Mouse (Mus musculus) R1 (cell line): Measurements from ENCODE around the gene Tarbp1.
A peak's percentile ranks its signal among the peaks of the same experiment; 100 is the strongest.

ENCODE experiments used
- DNase-seq: peaks from one replicate; pipeline ENCODE4 v3.0.0-alpha.2; 2018; ENCODE audit warnings: low read depth, low spot score

Gene Tarbp1

GRCm38 (mm10) chr8:126474299-126475187 is at the start of gene Tarbp1:
TSS of gene Tarbp1 (minus strand) at chr8:126475065.
- DNase-seq = peak; percentile 90

GRCm38 (mm10) chr8:126524233-126524985 is 49.5 kb upstream of the Tarbp1 start:
- DNase-seq = no peak

DNA sequence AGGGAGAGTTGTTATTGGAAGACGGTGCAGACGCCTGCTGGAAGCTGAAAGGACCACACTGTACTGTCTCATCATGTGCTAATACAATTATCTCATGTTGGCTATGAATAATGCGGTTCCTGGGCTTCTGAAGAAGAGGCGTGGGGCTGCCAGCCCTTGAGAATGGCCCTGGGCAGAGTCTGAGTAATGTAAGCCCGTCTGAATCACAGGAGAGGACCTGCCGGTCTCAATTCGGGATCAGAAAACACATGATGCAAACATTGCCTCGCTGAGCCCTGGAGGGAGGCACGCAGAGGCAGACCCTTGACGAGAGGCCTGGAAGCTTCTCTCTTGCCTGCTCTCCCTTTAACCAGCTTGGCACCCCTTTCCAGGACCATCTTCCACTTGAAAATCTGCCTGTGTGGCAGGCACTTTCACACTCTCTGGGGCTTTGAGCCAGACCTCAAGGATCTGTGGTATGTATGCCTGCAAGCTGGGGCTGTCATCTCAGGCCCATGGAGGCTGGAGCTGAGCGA is 48.3 kb upstream of the Tarbp1 start:
- no peak for DNase-seq

GRCm38 (mm10) chr8:126519447-126519975 is 44.6 kb upstream of the Tarbp1 start:
- DNase-seq = peak; percentile 61

GRCm38 (mm10) chr8:126516620-126517577 is 42.0 kb upstream of the Tarbp1 start:
- peak; percentile 53 for DNase-seq

GRCm38 (mm10) chr8:126514011-126514964 is 39.4 kb upstream of the Tarbp1 start:
- no peak for DNase-seq

DNA sequence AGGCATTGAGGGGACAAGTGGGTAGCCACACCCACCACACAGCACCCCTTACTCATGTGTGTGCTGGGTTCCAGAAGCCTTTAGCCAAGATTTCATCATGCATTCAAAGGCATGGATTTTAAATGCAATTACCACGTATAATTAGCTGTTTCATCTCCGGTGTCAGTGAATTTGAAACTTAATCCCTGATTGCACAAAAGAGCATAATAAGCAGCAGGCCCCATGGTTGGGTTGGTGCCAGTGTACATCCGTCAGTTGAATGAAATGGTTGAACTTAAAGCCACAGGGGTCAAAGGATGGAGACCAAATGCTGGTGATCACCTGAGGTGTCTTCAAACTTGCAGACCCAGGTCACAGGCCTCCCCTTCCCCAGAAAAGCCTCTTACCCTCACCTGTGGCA is 36.0 kb upstream of the Tarbp1 start:
- DNase-seq = no peak

DNA sequence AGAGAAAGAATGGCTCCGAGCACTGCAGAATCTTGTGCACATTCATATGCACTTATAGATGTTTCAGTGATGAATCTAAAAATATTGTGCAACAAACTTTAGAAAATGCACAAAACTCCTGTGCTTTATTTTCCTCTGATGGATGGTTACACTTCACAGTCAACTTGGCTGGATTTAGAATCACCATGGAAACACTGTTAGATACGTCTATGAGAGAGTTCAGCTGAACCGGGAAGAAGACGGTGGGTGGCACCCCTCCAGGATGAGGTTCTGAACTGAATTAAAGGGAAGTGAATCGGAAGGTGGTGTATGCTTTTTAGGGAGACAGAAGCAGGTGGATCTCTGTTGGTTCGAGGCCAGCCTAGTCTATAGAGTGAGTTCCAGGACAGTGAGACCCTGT is 34.8 kb upstream of the Tarbp1 start:
- no peak for DNase-seq

DNA sequence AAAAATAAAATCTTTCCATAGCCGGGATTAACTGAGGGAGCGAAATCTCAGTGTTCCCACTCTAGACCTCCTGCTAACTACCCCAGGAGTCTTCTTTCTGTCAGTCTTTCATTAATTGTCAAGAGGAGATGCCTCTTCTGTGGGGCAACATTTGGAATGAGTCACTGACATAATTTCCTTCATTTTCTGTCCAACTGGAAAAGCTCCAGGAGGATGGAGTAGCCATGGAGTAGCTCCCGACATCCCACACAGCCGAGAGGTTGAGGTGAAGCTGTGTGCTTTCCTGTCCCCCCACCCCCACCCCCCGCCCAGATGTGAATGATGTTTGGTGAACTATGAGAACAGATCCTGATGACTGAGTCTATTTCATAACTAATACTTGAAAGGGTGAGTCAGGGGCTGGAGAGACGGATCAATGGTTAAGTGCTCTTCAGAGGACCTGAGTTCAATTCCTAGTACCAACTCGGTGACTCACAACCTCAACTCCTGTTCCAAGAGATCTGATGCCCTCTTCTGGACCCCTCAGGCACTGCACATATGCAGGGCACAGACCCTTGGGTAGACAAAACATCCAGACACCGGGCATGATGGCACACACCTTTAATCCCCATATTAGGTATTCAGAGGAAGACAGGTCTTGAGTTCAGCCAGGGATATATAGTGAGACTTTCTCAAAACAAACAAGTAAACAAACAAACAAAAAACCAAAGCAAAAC is 34.2 kb upstream of the Tarbp1 start:
- DNase-seq = peak; percentile 62

DNA sequence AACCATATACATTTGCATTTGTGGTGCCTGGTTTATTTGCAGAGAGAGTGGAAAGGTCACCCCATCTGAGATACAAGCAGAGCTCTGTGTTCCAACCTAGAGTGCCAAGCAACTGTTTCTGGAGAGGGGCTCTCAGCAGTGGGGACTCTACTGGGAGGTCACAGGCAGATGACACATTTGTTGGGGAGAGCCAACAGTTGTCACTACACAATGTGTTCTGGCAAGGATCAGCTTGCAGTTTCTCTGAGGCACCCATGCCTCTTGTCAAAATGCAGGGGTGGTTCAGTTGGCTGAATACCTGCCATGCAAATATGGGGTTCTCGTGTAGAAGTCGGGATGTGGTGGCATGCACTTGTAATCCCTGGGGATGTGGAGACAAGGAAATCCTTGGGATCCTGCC is 33.4 kb upstream of the Tarbp1 start:
- no peak for DNase-seq

DNA sequence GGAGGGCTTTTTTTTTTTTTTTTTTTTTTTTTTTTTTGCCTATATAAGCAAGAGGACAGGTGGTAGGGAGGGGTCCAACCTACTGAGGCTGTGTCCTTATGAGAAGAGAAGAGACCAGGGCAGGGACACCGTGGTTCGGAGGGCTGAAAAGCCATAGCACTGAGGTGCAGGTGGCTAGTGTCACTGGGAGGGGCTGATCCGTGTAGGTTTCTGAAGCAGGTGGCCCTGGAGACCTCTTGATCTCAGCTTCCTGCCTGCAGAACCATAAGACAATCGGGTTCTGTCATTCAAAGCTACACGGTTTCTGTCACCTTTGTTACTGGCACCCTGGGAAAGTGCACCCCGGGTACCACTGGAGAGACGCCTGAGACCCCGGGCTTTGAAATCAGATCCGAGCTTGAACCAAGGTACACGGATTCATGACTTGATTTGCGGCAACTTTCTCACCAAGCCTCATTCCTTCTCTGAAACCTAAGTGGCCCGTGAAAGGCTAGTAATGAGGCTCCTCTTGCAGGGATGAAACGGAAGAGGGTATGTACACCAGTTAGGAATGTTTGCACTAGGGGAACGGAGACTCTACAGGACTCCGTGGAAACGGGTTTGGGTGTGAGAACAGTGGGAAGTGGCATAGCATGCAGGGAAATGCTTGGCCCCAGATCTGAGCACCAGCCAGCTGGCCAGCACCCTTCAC is 29.8 kb upstream of the Tarbp1 start:
- no peak for DNase-seq

DNA sequence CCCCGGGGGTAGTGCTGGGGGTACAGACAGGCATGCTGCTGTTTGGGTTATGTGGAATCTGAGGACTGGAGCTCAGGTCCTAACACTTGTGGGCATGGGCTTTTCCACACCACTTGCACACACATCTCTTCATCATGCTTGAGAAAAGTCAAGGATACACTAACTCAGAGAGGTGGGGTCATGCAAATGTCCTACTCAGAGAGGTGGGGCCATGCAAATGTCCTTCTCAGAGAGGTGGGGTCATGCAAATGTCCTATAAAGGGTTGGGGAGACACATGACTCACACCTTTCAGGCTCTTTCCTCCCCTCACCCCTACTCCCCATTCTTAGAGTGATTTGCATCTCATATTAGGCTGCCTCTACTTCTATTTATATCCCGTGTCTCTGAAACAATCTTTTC is 27.9 kb upstream of the Tarbp1 start:
- DNase-seq = peak; percentile 72

GRCm38 (mm10) chr8:126499371-126499770 is 24.5 kb upstream of the Tarbp1 start:
- no peak for DNase-seq

DNA sequence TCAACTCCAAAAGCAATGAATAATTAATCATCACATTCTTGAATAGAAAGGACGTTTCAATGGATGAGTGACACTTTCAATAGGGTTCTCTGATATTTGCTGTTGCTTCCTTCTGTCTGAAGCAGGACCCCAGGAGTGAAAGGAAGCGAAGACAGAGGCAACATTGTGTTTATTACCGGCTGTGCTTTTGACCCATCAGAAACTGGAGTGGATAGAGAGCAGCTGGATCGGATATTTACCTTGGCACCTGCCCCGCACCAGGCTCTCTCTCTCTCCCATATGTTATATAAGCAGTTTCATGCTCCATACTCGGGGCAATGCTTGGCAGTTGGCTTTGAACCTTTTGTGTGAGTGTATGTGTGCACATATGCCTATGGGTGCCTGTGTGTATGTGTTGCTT is 23.6 kb upstream of the Tarbp1 start:
- peak; percentile 36 for DNase-seq

DNA sequence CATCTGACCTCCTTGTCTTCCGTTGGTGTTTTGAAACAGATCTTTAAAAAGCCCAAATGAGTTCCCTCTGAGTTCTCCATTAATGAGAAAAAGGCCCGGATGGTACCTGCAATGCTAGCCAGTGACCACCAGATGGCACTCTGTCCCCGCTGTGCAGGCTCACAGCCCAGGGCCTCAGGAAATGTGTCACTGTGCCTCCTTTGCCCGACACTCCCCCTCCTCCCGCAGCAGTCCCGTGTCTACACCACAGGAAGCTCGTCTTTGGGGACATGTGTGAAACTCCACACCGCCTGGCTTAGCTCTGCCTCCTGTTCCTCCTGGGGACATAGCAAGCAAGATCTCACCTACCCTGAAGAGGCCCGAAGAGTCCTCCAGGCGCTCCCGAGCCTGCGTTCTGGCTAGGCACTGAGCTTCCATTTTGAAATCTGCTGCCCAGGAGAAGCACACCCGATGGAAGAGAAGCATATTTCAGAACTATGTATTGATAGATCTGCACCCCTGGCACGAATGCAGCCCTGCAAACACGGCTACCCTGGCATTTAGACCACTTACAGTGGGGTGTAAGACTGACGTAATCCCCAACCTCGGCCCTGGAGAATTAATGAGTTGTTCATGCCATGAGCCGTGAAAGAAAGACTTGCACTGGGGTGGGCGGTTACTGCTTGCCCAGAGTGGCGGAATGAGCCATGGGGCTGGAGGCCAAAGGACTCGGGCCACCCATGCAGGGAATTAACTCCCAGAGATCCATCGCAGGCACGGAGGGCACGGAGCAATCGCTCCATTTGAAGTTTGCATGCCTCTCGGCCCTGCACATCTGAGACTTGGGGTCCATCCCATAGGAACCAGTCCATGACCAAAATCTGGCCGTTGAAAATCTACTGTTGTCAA is 22.9 kb upstream of the Tarbp1 start:
- peak; percentile 86 for DNase-seq

GRCm38 (mm10) chr8:126496915-126497314 is 22.1 kb upstream of the Tarbp1 start:
- DNase-seq = no peak

GRCm38 (mm10) chr8:126495461-126495860 is 20.6 kb upstream of the Tarbp1 start:
- DNase-seq = peak; percentile 57
